ENCODE assay signal across 35 mouse cellular contexts in genomic region chr5:134901644-134902027, GRCm38 (mm10). TPM values are rescaled to one million over a fixed set of nuclear protein-coding genes. Genes with fewer than 3 reads are reported as not detected.
"Had no signal": no experiment of that assay in that cellular context is flagged by ENCODE, and none has a peak within 500 bp of the region (broad histone marks: within the 10 kb centered on the region; RNA-seq: fewer than 3 reads in every experiment).

No protein-coding gene starts in this region.

- H3K9ac ChIP-seq: heart, embryonic 15.5 days; hindbrain, embryonic 12.5 days; hindbrain, embryonic 15.5 days; kidney, embryonic 15.5 days; limb, embryonic 12.5 days; limb, embryonic 15.5 days; liver, embryonic 12.5 days; liver, embryonic 14.5 days had no signal

- H3K36me3 ChIP-seq: heart, embryonic 13.5 days; heart, embryonic 15.5 days; hindbrain, embryonic 12.5 days; hindbrain, embryonic 15.5 days; kidney, embryonic 15.5 days; limb, embryonic 12.5 days; limb, embryonic 15.5 days; liver, embryonic 12.5 days had no signal

- H3K9me3 ChIP-seq: heart, embryonic 13.5 days; heart, embryonic 15.5 days; hindbrain, embryonic 12.5 days; hindbrain, embryonic 15.5 days; kidney, embryonic 15.5 days; limb, embryonic 12.5 days; limb, embryonic 15.5 days; liver, embryonic 12.5 days had no signal

- H3K27me3 ChIP-seq: heart, embryonic 13.5 days; hindbrain, embryonic 12.5 days; hindbrain, embryonic 15.5 days; kidney, embryonic 15.5 days; limb, embryonic 15.5 days had no signal

- H3K27ac ChIP-seq: heart, embryonic 13.5 days; heart, embryonic 15.5 days; hindbrain, embryonic 12.5 days; hindbrain, embryonic 15.5 days; hindbrain, postnatal 0 days; kidney, embryonic 15.5 days; kidney, postnatal 0 days; limb, embryonic 12.5 days; limb, embryonic 15.5 days; liver, embryonic 12.5 days; liver, embryonic 14.5 days had no signal

- ATAC-seq: liver, embryonic 12.5 days had no signal

- H3K4me1 ChIP-seq: liver, embryonic 12.5 days had no signal

- H3K4me3 ChIP-seq: heart, embryonic 13.5 days; heart, embryonic 15.5 days; hindbrain, embryonic 12.5 days; hindbrain, embryonic 15.5 days; kidney, embryonic 15.5 days; limb, embryonic 12.5 days; limb, embryonic 15.5 days; liver, embryonic 12.5 days had no signal

- H3K4me2 ChIP-seq: heart, embryonic 11.5 days; heart, embryonic 13.5 days; heart, embryonic 15.5 days; hindbrain, embryonic 12.5 days; hindbrain, embryonic 15.5 days; kidney, embryonic 15.5 days; limb, embryonic 12.5 days; limb, embryonic 15.5 days; liver, embryonic 12.5 days had no signal

RNA-seq across cellular contexts. Expression of gene Tmem270, which starts 4.9 kb away (rescaled TPM):
- total RNA-seq: gastrocnemius, adult 18-20 months; gastrocnemius, postnatal 14 days; gastrocnemius, postnatal 36 days; heart, adult 18-20 months; heart, adult 8-10 months; heart, postnatal 14 days; heart, postnatal 36 days; hematopoietic stem cell, adult 5-6 weeks; hindbrain, postnatal 0 days; layer of hippocampus, adult 18-20 months; layer of hippocampus, adult 8-10 months; layer of hippocampus, postnatal 14 days; layer of hippocampus, postnatal 36 days; left cerebral cortex, adult 18-20 months; left cerebral cortex, adult 8-10 months; left cerebral cortex, postnatal 10 days; left cerebral cortex, postnatal 25 days; left cerebral cortex, postnatal 4 days; liver, adult 2 months had no signal
- polyA plus RNA-seq: heart, embryonic 11.5 days; heart, embryonic 13.5 days; heart, embryonic 15.5 days; heart, postnatal 0 days; hindbrain, embryonic 12.5 days; hindbrain, embryonic 15.5 days; hindbrain, postnatal 0 days; intestine, embryonic 14.5 days; intestine, embryonic 16.5 days; kidney, embryonic 15.5 days; kidney, postnatal 0 days; large intestine, adult 2 months; limb, embryonic 12.5 days; limb, embryonic 15.5 days; liver, adult 2 months; liver, embryonic 12.5 days had no signal

RNA-seq across cellular contexts. Expression of gene Cldn13, which starts 13.7 kb away (rescaled TPM):
- total RNA-seq: gastrocnemius, adult 18-20 months; gastrocnemius, postnatal 14 days; gastrocnemius, postnatal 36 days; heart, adult 18-20 months; heart, adult 8-10 months; heart, postnatal 14 days; heart, postnatal 36 days; hindbrain, postnatal 0 days; layer of hippocampus, adult 18-20 months; layer of hippocampus, adult 8-10 months; layer of hippocampus, postnatal 14 days; layer of hippocampus, postnatal 36 days; left cerebral cortex, adult 18-20 months; left cerebral cortex, adult 8-10 months; left cerebral cortex, postnatal 10 days; left cerebral cortex, postnatal 25 days; left cerebral cortex, postnatal 4 days; liver, adult 2 months had no signal
- polyA plus RNA-seq: hindbrain, postnatal 0 days; kidney, adult 2 months; liver, adult 2 months had no signal

RNA-seq across cellular contexts. Expression of gene Cldn4, which starts 45.1 kb away (rescaled TPM):
- total RNA-seq: gastrocnemius, adult 18-20 months; gastrocnemius, postnatal 14 days; gastrocnemius, postnatal 36 days; heart, adult 8-10 months; heart, postnatal 36 days; hematopoietic stem cell, adult 5-6 weeks; hindbrain, postnatal 0 days; layer of hippocampus, adult 18-20 months; layer of hippocampus, adult 8-10 months; layer of hippocampus, postnatal 14 days; layer of hippocampus, postnatal 36 days; left cerebral cortex, adult 18-20 months; left cerebral cortex, adult 8-10 months; left cerebral cortex, postnatal 10 days; left cerebral cortex, postnatal 25 days had no signal
- polyA plus RNA-seq: heart, postnatal 0 days; hindbrain, postnatal 0 days had no signal
